9 mouse cellular contexts compared by ENCODE assay signal in the genomic region with DNA sequence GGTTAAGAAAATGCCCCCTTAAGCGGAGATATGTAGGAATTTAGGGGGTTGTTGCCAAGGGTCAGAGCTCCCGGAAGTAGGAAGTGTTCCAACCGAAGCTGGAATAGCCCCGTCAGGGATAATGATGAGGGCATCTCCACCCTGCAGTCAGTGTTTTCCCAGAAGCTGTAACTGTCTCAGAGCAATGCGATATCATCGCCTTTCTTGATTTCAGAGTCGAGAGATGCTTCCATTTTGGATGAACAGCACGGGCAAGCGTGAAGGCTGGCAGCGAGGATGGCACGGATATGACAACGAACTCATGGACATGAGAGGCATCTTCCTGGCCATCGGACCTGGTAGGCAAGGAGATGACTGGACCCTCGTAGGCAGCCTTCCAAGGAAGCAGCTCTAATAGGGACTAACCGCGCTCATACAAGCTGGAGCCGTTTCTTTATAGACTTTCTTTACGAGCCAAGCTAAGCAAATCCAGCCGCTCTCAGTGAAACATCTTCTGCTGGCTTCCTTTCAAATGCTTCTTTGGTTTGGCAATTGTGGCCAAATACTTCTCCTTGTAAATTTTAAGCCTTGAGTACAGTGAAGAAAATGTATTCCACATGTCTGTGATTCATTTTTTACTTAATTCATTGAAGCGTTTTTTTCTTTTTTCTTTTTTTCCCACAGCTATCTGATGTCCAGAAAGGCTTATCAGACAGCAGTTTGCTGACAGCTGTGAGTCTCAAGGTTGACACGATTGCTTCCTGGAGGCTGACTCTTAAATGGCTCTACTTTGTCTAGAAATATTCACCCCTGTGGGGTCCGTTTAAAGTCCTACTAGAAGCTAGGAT.
A peak's percentile ranks its signal among the peaks of the same experiment; 100 is the strongest.
DNase-seq lines count a peak whose midpoint lies in the region; ATAC-seq and TF ChIP-seq lines count a peak whose summit lies in the region.
"Had no signal": no experiment of that assay in that cellular context is flagged by ENCODE, and none has a peak within 500 bp of the region (broad histone marks: within the 10 kb centered on the region; RNA-seq: fewer than 3 reads in every experiment).

No protein-coding gene starts in this region.

- no peaks in the 10 kb centered on the region for H3K4me1 ChIP-seq in midbrain, postnatal 0 days (ENCODE audit: insufficient read depth, low read length)
- H3K4me1 ChIP-seq in midbrain, embryonic 13.5 days (replicated peaks): no peaks in the 10 kb centered on the region
- no peaks in the 10 kb centered on the region; the same call in 1 of the 2 replicates for H3K4me1 ChIP-seq in kidney, embryonic 16.5 days (ENCODE audit: insufficient read depth, low read length)
- no peaks in the 10 kb centered on the region for H3K4me1 ChIP-seq in hindbrain, embryonic 13.5 days (replicated peaks)
- H3K4me1 ChIP-seq in forebrain, embryonic 15.5 days: no peaks in the 10 kb centered on the region
- H3K4me1 ChIP-seq: hindbrain, embryonic 15.5 days had no signal

- no peaks in the 10 kb centered on the region for H3K9me3 ChIP-seq in midbrain, postnatal 0 days (ENCODE audit: low read length)
- H3K9me3 ChIP-seq in midbrain, embryonic 13.5 days: no peaks in the 10 kb centered on the region
- no peaks in the 10 kb centered on the region for H3K9me3 ChIP-seq in kidney, embryonic 16.5 days (ENCODE audit: low read length)
- no peaks in the 10 kb centered on the region for H3K9me3 ChIP-seq in hindbrain, embryonic 13.5 days
- H3K9me3 ChIP-seq in forebrain, embryonic 15.5 days: no peaks in the 10 kb centered on the region
- H3K9me3 ChIP-seq: hindbrain, embryonic 15.5 days had no signal

- TF ChIP-seq CTCF in midbrain, postnatal 0 days (IDR thresholded peaks at IDR 0.05): no peak

- no peaks in the 10 kb centered on the region for H3K36me3 ChIP-seq in midbrain, postnatal 0 days (ENCODE audit: insufficient read depth, low read length)
- no peaks in the 10 kb centered on the region for H3K36me3 ChIP-seq in midbrain, embryonic 13.5 days
- no peaks in the 10 kb centered on the region for H3K36me3 ChIP-seq in kidney, embryonic 16.5 days (ENCODE audit: insufficient read depth, low read length)
- no peaks in the 10 kb centered on the region for H3K36me3 ChIP-seq in hindbrain, embryonic 13.5 days
- H3K36me3 ChIP-seq in forebrain, embryonic 15.5 days: no peaks in the 10 kb centered on the region
- H3K36me3 ChIP-seq: hindbrain, embryonic 15.5 days had no signal

- no peak for ATAC-seq in midbrain, postnatal 0 days (ENCODE audit: low FRiP score)
- no peak for ATAC-seq in midbrain, embryonic 13.5 days
- no peak for ATAC-seq in kidney, embryonic 16.5 days (ENCODE audit: low FRiP score, low TSS enrichment)
- ATAC-seq in hindbrain, embryonic 13.5 days (ENCODE audit: low FRiP score): no peak
- no peak for ATAC-seq in forebrain, embryonic 15.5 days (replicated peaks)

- WGBS in midbrain, postnatal 0 days: 82% methylated on average over 22 of the region's 22 CpGs
- WGBS in midbrain, embryonic 13.5 days: 91% methylated on average over 22 of the region's 22 CpGs
- 67% methylated on average over 22 of the region's 22 CpGs for WGBS in kidney, embryonic 16.5 days
- 87% methylated on average over 22 of the region's 22 CpGs for WGBS in hindbrain, embryonic 13.5 days
- WGBS in forebrain, embryonic 15.5 days: 83% methylated on average over 22 of the region's 22 CpGs

- H3K27ac ChIP-seq in midbrain, postnatal 0 days (ENCODE audit: low read depth, low read length): no peak overlapping the region
- H3K27ac ChIP-seq in midbrain, embryonic 13.5 days: no peak overlapping the region
- H3K27ac ChIP-seq in kidney, embryonic 16.5 days (ENCODE audit: low read length): peak overlapping the region; percentile 61; the same call in 1 of the 2 replicates
- no peak overlapping the region for H3K27ac ChIP-seq in hindbrain, embryonic 13.5 days
- H3K27ac ChIP-seq in forebrain, embryonic 15.5 days (replicated peaks): no peak overlapping the region
- H3K27ac ChIP-seq: hindbrain, embryonic 15.5 days had no signal

- no peak overlapping the region for H3K4me2 ChIP-seq in midbrain, postnatal 0 days (ENCODE audit: low read depth, low read length, poor library complexity, severe bottlenecking)
- no peak overlapping the region for H3K4me2 ChIP-seq in midbrain, embryonic 13.5 days (replicated peaks)
- no peak overlapping the region for H3K4me2 ChIP-seq in kidney, embryonic 16.5 days (replicated peaks; ENCODE audit: low read depth, low read length)
- no peak overlapping the region for H3K4me2 ChIP-seq in hindbrain, embryonic 13.5 days
- no peak overlapping the region for H3K4me2 ChIP-seq in forebrain, embryonic 15.5 days (replicated peaks)
- H3K4me2 ChIP-seq: hindbrain, embryonic 15.5 days had no signal

- peak; percentile 9 to 12 for DNase-seq in frontal cortex, postnatal 36 days (ENCODE audit: low spot score in 2 of 2)
- no peak for DNase-seq in frontal cortex, postnatal 25 days (ENCODE audit: low spot score in 2 of 2)
- peak; percentile 3 for DNase-seq in midbrain, postnatal 0 days (ENCODE audit: low spot score)
- DNase-seq in right cerebral cortex, postnatal 25 days: peak; percentile 18

- no peak overlapping the region for H3K4me3 ChIP-seq in midbrain, postnatal 0 days (ENCODE audit: low read depth, low read length)
- no peak overlapping the region for H3K4me3 ChIP-seq in midbrain, embryonic 13.5 days (replicated peaks)
- H3K4me3 ChIP-seq in kidney, embryonic 16.5 days (ENCODE audit: low read length): no peak overlapping the region
- no peak overlapping the region for H3K4me3 ChIP-seq in hindbrain, embryonic 13.5 days
- H3K4me3 ChIP-seq in forebrain, embryonic 15.5 days: no peak overlapping the region
- H3K4me3 ChIP-seq: hindbrain, embryonic 15.5 days had no signal

- no peak overlapping the region for H3K9ac ChIP-seq in midbrain, postnatal 0 days (replicated peaks; ENCODE audit: low read length, poor library complexity, severe bottlenecking)
- H3K9ac ChIP-seq in midbrain, embryonic 13.5 days (replicated peaks): no peak overlapping the region
- no peak overlapping the region for H3K9ac ChIP-seq in kidney, embryonic 16.5 days (replicated peaks; ENCODE audit: low read length)
- H3K9ac ChIP-seq in hindbrain, embryonic 13.5 days: no peak overlapping the region
- no peak overlapping the region for H3K9ac ChIP-seq in forebrain, embryonic 15.5 days (replicated peaks)
- H3K9ac ChIP-seq: hindbrain, embryonic 15.5 days had no signal

- H3K27me3 ChIP-seq in midbrain, postnatal 0 days (ENCODE audit: insufficient read depth, low read length): no peaks in the 10 kb centered on the region
- H3K27me3 ChIP-seq in midbrain, embryonic 13.5 days: no peaks in the 10 kb centered on the region
- no peaks in the 10 kb centered on the region for H3K27me3 ChIP-seq in kidney, embryonic 16.5 days (ENCODE audit: insufficient read depth, low read length)
- no peaks in the 10 kb centered on the region for H3K27me3 ChIP-seq in hindbrain, embryonic 13.5 days
- H3K27me3 ChIP-seq in forebrain, embryonic 15.5 days: no peaks in the 10 kb centered on the region
- H3K27me3 ChIP-seq: hindbrain, embryonic 15.5 days had no signal

Comparison
In these comparisons a context has a peak if more than half of its experiments do, and no peak if none do; other contexts are left out.
1. DNase-seq: peak in frontal cortex, postnatal 36 days (2 of 2), midbrain, postnatal 0 days (single experiment) and right cerebral cortex, postnatal 25 days (single experiment); none in frontal cortex, postnatal 25 days (0 of 2).